Mouse (Mus musculus) CH12.LX (cell line): ENCODE results near the gene Ccdc105. TPM values are rescaled to one million over a fixed set of nuclear protein-coding genes. Genes with fewer than 3 reads are reported as not detected.

Experiments used
- DNase-seq: peaks from one replicate; pipeline ENCODE4 v3.0.0-alpha.2; 2013; ENCODE audit errors: extremely low read depth
- H3K27ac ChIP-seq: 2 replicates; pipeline ENCODE4 v1.5.1; 2012; ENCODE audit warnings: low read depth, mild to moderate bottlenecking, control low read depth, moderate library complexity; ENCODE audit not compliant: insufficient read depth
- H3K27me3 ChIP-seq: replicated peaks from 2 replicates; pipeline ENCODE3; 2012; ENCODE audit warnings: inconsistent platforms
- H3K36me3 ChIP-seq, 2 experiments: replicated peaks in 1 of 2; 2 replicates each; pipeline versions ENCODE3 to v1.6.1; 2012; ENCODE audit warnings: inconsistent platforms in 1 of 2, low read length in 1 of 2, mild to moderate bottlenecking in 1 of 2, mixed read lengths in 1 of 2, moderate library complexity in 1 of 2; ENCODE audit not compliant: control insufficient read depth in 1 of 2, insufficient read depth in 1 of 2
- H3K4me1 ChIP-seq, 2 experiments: 2 replicates each; pipeline ENCODE4 v1.6.1; 2012; ENCODE audit warnings: inconsistent platforms in 1 of 2, moderate library complexity in 1 of 2; ENCODE audit not compliant: insufficient read depth in 2 of 2, control insufficient read depth in 1 of 2
- H3K4me2 ChIP-seq: 2 replicates; pipeline ENCODE4 v1.6.1; 2012; ENCODE audit warnings: low read depth, mild to moderate bottlenecking, control low read depth; ENCODE audit not compliant: poor library complexity, insufficient read depth, severe bottlenecking
- H3K4me3 ChIP-seq, 3 experiments: fragments of 150-350 bp in 1 of 3; sonication (generic) in 1 of 3; replicated peaks in 1 of 3; 2 replicates each; pipeline versions ENCODE3 to v1.5.1; 2011 to 2012; ENCODE audit warnings: low read depth in 2 of 3, low read length in 2 of 3, mild to moderate bottlenecking in 2 of 3, moderate library complexity in 2 of 3, control low read depth in 1 of 3, improper control_type of control experiment in 1 of 3, inconsistent platforms in 1 of 3, mixed read lengths in 1 of 3; ENCODE audit not compliant: poor library complexity in 1 of 3
- H3K79me2 ChIP-seq: replicated peaks from 2 replicates; pipeline ENCODE4 v1.6.1; 2012; ENCODE audit warnings: mild to moderate bottlenecking, moderate library complexity; ENCODE audit not compliant: control insufficient read depth, poor library complexity, insufficient read depth, severe bottlenecking; ENCODE audit errors: extremely low read depth
- H3K9ac ChIP-seq: 2 replicates; pipeline ENCODE4 v1.6.1; 2012; ENCODE audit warnings: low read depth, mild to moderate bottlenecking, control low read depth, moderate library complexity; ENCODE audit not compliant: insufficient read depth
- H3K9me3 ChIP-seq: replicated peaks from 2 replicates; pipeline ENCODE3; 2012; ENCODE audit warnings: low read length, inconsistent platforms, mixed read lengths
- ELF1 ChIP-seq: IDR thresholded peaks from 2 replicates; pipeline ENCODE4 v1.6.1; 2014; ENCODE audit warnings: low read depth, mild to moderate bottlenecking, inconsistent platforms, low read length, improper control_type of control experiment
- EP300 ChIP-seq: IDR thresholded peaks from 2 replicates; pipeline ENCODE4 v1.6.1; 2011; ENCODE audit warnings: low read length, improper control_type of control experiment
- HCFC1 ChIP-seq: IDR thresholded peaks from 2 replicates; pipeline ENCODE4 v1.6.1; 2012; ENCODE audit warnings: low read depth, mild to moderate bottlenecking, inconsistent platforms, low read length, improper control_type of control experiment
- IRF4 ChIP-seq: IDR thresholded peaks from 2 replicates; pipeline ENCODE4 v1.6.1; 2014; ENCODE audit warnings: low read depth, mild to moderate bottlenecking, inconsistent platforms, low read length, improper control_type of control experiment
- JUN ChIP-seq: IDR thresholded peaks from 2 replicates; pipeline ENCODE4 v1.6.1; 2011; ENCODE audit warnings: low read depth, mild to moderate bottlenecking, low read length, improper control_type of control experiment, moderate library complexity; ENCODE audit not compliant: insufficient read depth
- KAT2A ChIP-seq: IDR thresholded peaks from 2 replicates; pipeline ENCODE4 v1.6.1; 2012; ENCODE audit warnings: low read length, improper control_type of control experiment, inconsistent platforms; ENCODE audit not compliant: insufficient replicate concordance
- MAFK ChIP-seq: IDR thresholded peaks from 2 replicates; pipeline ENCODE4 v1.6.1; 2011; ENCODE audit warnings: low read length, improper control_type of control experiment; ENCODE audit not compliant: insufficient replicate concordance
- MAX ChIP-seq: IDR thresholded peaks from 2 replicates; pipeline ENCODE4 v1.6.1; 2011; ENCODE audit warnings: low read length, improper control_type of control experiment
- MXI1 ChIP-seq: IDR thresholded peaks from 2 replicates; pipeline ENCODE4 v1.6.1; 2011; ENCODE audit warnings: mild to moderate bottlenecking, low read depth, low read length, improper control_type of control experiment
- NELFE ChIP-seq: IDR thresholded peaks from 2 replicates; pipeline ENCODE4 v1.6.1; 2011; ENCODE audit warnings: low read depth, low read length, improper control_type of control experiment
- PAX5 ChIP-seq: IDR thresholded peaks from 2 replicates; pipeline ENCODE4 v1.6.1; 2012; ENCODE audit warnings: low read length, inconsistent platforms, mixed read lengths
- POLR2A ChIP-seq: IDR thresholded peaks from 2 replicates; pipeline ENCODE4 v1.6.1; 2011; ENCODE audit warnings: low read depth, mild to moderate bottlenecking, improper control_type of control experiment, low read length
- RCOR1 ChIP-seq: conservative IDR thresholded peaks from 2 replicates; pipeline ENCODE4 v1.6.1; 2012; ENCODE audit warnings: low read depth, mild to moderate bottlenecking, inconsistent platforms, low read length, improper control_type of control experiment
- SIN3A ChIP-seq: IDR thresholded peaks from 2 replicates; pipeline ENCODE4 v1.6.1; 2012; ENCODE audit warnings: low read length, improper control_type of control experiment, inconsistent platforms
- SMC3 ChIP-seq: IDR thresholded peaks from 2 replicates; pipeline ENCODE4 v1.6.1; 2011; ENCODE audit warnings: low read depth, low read length, improper control_type of control experiment
- TCF12 ChIP-seq: IDR thresholded peaks from 2 replicates; pipeline ENCODE4 v1.6.1; 2014; ENCODE audit warnings: low read depth, mild to moderate bottlenecking, inconsistent platforms, low read length, improper control_type of control experiment
- UBTF ChIP-seq: IDR thresholded peaks from 2 replicates; pipeline ENCODE4 v1.6.1; 2012; ENCODE audit warnings: low read depth, mild to moderate bottlenecking, inconsistent platforms, low read length, improper control_type of control experiment, moderate library complexity
- USF2 ChIP-seq: conservative IDR thresholded peaks from 2 replicates; pipeline ENCODE4 v1.6.1; 2011; ENCODE audit warnings: low read depth, low read length, improper control_type of control experiment
- ZKSCAN1 ChIP-seq: IDR thresholded peaks from 2 replicates; pipeline ENCODE4 v1.6.1; 2012; ENCODE audit warnings: low read depth, inconsistent platforms, low read length, improper control_type of control experiment, borderline replicate concordance
- dilution Hi-C: fragments of 300-500 bp; cut with MboI; formaldehyde crosslinking; loops from 2 replicates; pipeline ENCODE4 v1.14.3; 2020; ENCODE audit warnings: low sequenced_read_pairs; ENCODE audit not compliant: extremely low pct_unique_long_range_greater_than_20kb, extremely low pct_ligation_motif_present
- in situ Hi-C: fragments of 300-500 bp; cut with MboI; formaldehyde crosslinking; loops from 3 replicates; pipeline ENCODE4 v1.14.3; 2019; ENCODE audit warnings: low sequenced_read_pairs, low pct_ligation_motif_present, low pct_unique_long_range_greater_than_20kb, mixed read lengths
- polyA plus RNA-seq: library from polyadenylated mRNA; unstranded; fragments of >175 nt; gene quantifications from 2 replicates; pipeline ENCODE4 v1.2.1, GENCODE M21; 2012; ENCODE audit warnings: low read depth; ENCODE audit not compliant: insufficient read length
- total RNA-seq, 2 experiments: library from RNA; depleted of rRNA; stranded (reverse); fragments of 300-350 nt in 1 of 2; fragments of >200 nt in 1 of 2; gene quantifications; 2 replicates each; pipeline ENCODE4 v1.2.3; 2012 to 2014

The Ccdc105 gene
- total and polyA plus RNA-seq, 3 experiments = not detected

DNA sequence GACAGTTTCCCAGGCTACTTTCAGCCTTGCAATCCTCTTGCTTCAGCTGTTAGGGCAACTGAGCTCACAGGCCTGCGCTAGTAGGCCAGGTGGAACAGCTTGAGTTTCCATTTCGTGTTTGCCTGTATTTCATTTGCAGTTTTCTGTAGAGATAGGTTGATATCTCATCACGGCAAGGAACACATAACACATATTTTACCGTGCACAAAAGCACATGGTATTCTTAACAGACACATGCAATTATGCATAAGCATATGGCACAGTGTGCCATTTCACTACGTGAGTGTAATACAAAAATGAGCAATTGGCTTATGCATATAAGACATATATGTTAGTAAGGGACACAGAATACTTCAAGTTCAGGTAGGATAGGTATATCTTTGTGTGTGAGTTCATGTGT lies 25.0 kb downstream of the Ccdc105 start:
- no peak overlapping the region for H3K9ac ChIP-seq
- no peak overlapping the region for H3K27ac ChIP-seq
- no peaks in the 10 kb centered on the region for H3K79me2 ChIP-seq
- H3K27me3 ChIP-seq = peaks cover 35% of the 10 kb centered on the region
- H3K4me3 ChIP-seq = no peak overlapping the region
- in situ Hi-C loops (no loop called here), dilution Hi-C loops (no loop called here)
- H3K9me3 ChIP-seq = no peaks in the 10 kb centered on the region
- no peaks in the 10 kb centered on the region for H3K36me3 ChIP-seq
- H3K4me1 ChIP-seq = no peaks in the 10 kb centered on the region
- H3K4me2 ChIP-seq = no peak overlapping the region
- TF ChIP-seq ELF1 (no peak), JUN (no peak), TCF12 (no peak), MAX (no peak), RCOR1 (no peak), POLR2A (no peak), MAFK (no peak), IRF4 (no peak), EP300 (no peak), KAT2A (no peak), MXI1 (no peak), PAX5 (no peak), HCFC1 (no peak), NELFE (no peak), ZKSCAN1 (no peak)
- no peak for DNase-seq

DNA sequence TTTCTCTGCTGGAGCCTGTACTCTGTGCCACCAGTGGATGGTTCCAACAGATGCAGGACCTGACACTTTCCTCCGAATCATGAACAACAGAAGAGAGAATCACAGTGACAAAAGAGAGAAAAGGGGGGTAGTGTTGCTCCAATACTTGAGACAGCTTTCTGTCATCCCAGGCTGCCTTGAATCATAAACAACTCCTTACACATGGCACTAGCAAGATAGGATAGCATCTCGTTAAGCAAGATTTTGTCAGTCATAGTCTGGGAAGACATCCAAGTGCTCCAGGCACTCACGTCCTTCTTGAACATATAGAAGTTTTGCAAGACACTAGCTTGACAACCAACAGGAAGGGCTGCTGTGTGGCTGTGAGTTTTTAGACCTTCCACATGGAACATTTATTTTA lies 25.8 kb downstream of the Ccdc105 start:
- Histone ChIP-seq H3K4me1 (no peaks in the 10 kb centered on the region), H3K36me3 (no peaks in the 10 kb centered on the region), H3K79me2 (no peaks in the 10 kb centered on the region), H3K4me2 (no peak overlapping the region), H3K4me3 (no peak overlapping the region), H3K27me3 (peaks cover 39% of the 10 kb centered on the region), H3K9me3 (no peaks in the 10 kb centered on the region), H3K9ac (no peak overlapping the region), H3K27ac (no peak overlapping the region)
- dilution Hi-C loops = no loop called here
- no peak for TF ChIP-seq SMC3
- DNase-seq = no peak
- in situ Hi-C loops = no loop called here

DNA sequence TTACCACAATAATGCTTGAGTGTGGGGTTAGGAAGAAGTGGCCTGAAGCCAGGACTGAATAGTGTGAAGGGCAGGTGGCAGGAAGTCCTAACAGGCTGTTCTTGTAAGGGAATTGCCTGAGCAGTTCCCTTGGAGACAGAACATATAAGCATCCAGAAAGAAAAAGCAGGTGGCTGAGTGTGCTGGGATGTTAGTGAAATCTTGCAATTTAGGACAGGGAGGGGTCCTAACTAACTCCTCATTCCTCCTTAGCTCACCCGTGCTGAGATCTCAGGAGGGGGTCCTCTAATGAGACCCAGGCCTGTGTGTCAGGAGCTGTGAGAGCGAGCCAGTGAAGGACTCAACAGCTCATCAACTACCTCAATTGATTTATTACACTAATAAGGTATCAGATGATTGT lies 29.4 kb downstream of the Ccdc105 start:
- no peak for TF ChIP-seq UBTF
- TF ChIP-seq USF2 = no peak
- no peak for TF ChIP-seq RCOR1
- no peak for TF ChIP-seq SIN3A
- Histone ChIP-seq H3K27ac (no peak overlapping the region), H3K27me3 (peaks cover 36% of the 10 kb centered on the region), H3K4me1 (no peaks in the 10 kb centered on the region), H3K4me2 (no peak overlapping the region), H3K36me3 (no peaks in the 10 kb centered on the region), H3K9me3 (no peaks in the 10 kb centered on the region), H3K79me2 (no peaks in the 10 kb centered on the region), H3K4me3 (no peak overlapping the region), H3K9ac (no peak overlapping the region)
- dilution Hi-C loops (no loop called here), in situ Hi-C loops (no loop called here)
- no peak for DNase-seq
